Mouse (Mus musculus): ENCODE data around the gene Gm40193. TPM values are rescaled to one million over a fixed set of nuclear protein-coding genes. Genes with fewer than 3 reads are reported as not detected.
"Not testable (repeated sequence)": the region's sequence is repeated elsewhere in the genome, so short reads cannot be mapped to it uniquely, and the experiment has no call there.

Gene Gm40193
- not detected in 2 replicates for total RNA-seq (2017)

DNA sequence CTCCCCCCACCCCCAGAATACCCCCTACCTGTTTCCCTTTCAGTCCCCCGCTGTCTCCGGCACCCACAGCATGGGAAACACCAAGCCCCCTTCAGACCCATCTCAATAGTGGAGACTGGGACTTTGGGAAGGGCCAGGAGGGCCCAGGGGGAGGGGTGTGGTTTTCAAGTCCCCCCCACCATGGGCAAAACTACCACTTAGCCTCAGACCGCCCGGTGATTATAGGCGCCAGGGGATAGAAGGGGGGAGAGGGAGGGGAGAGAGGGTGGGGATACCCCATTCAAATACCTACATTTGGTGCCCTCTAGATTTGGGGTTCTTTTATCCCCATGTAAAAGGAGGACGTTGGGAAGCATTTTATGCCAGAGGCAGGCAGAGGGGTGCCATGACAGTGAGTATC, at the start of gene Gm40193:
Gm40193 (minus strand) TSS at position 101 of the 400 bp plus-strand sequence.
- ATAC-seq (ENCODE audit: extremely low read depth, insufficient number of reproducible peaks, low FRiP score, poor library complexity, severe bottlenecking) = no peak

DNA sequence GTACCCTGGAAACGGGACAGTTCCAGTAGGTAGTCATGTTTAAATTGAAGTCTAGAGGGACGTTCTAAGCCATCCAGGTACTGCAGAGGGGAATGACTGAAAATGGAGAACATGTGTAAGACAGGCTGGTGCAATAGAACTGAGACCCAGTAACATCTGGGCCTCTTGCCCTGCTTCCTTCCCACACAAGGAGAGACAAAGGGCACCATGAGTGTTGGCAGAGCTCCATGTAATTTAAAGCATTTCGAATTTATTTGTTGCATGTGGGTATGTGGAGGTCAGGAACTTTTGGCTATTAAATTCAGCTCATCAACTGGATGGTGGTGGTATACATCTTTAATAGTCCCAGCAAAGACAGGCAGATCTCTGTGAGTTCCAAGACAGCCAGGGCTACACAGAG, 49.5 kb upstream of the Gm40193 start:
- ATAC-seq (ENCODE audit: extremely low read depth, insufficient number of reproducible peaks, low FRiP score, poor library complexity, severe bottlenecking) = no peak

DNA sequence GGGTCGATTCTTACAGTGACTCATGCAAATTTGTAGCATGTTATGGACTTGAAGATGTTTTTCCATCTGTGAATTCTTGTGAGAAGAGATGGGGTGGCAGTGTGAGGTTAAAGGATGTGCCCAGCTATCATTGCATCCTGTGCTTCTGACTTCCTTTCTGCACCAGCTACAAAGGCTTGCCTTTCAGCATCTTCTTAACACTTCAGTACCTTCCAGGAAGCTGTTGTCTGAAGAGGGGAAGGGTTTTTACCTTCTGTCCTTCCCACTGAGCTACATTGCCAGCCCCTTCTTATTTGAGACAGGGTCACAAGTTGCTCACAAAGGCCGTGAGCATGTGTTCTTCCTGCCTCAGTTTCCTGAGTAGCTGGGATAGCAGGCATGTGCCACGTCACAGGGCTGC, 48.2 kb upstream of the Gm40193 start:
- ATAC-seq (ENCODE audit: extremely low read depth, insufficient number of reproducible peaks, low FRiP score, poor library complexity, severe bottlenecking) = peak; percentile 44

DNA sequence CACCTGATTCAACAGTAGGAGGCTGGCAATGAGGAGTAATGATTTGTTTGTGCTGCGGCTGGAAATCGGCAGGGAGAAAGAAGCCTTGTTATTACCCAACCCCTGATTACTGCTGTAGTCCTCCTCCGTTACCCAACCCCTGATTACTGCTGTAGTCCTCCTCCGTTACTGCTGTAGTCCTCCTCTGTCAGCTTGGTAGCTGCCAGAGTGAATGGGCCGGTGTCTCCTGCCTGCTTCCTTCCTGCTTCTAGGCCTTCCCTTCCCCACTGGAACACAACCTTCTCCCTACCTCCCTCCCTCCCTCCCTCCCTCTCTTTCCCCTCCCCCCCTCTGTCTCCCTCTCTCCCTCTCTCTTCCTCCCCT, 47.6 kb upstream of the Gm40193 start:
- no peak for ATAC-seq (ENCODE audit: extremely low read depth, insufficient number of reproducible peaks, low FRiP score, poor library complexity, severe bottlenecking)

DNA sequence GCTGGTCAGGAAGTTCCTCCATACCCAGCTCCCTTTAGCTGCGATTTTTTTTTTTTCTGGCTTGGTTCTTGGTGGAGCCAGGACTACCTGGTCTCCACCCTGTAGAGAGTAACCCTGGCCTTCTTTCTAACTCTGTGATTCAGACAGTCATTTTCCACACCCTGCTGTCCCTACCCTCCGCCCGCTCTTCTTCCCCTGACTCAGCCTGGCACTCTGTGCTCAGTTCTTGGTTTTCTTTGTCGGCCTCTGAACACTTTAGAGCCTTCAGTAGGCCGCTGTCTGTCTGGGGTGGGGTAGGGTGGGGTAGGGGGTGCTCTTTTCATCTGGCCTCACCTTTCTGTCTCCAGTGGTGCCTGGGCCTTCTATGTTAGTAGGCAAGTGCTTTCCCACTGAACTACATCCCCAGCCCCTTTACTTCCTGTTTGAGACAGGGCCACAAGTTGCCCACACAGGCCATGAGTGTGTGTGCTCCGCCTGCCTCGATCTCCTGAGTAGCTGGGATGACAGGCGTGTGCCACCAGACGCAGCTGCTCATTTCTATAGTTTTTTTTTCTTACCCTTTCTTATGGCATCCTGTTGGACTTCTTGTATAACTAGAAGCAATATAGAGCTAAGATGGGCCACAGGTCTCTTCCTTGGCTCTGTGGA, 47.1 kb upstream of the Gm40193 start:
- no peak for ATAC-seq (ENCODE audit: extremely low read depth, insufficient number of reproducible peaks, low FRiP score, poor library complexity, severe bottlenecking)

DNA sequence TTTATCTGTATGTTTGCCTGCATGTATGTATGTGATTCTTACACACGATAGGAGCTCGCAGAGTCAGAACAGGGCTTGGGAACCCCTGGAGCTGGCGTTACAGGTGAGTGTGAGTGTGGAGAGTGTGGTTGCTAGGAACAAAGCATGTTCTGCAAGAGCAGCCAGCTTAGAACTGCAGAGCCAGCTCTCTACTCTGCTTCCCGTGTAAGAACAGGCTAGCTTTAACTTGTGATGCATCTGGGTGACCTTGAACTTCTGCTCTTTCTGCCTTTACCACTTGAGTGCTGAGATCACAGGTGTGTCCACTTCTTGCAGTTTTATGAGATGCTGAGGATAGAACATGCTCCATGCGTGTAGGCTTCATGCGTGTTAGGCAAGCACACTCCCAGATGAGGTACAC, 46.2 kb upstream of the Gm40193 start:
- no peak for ATAC-seq (ENCODE audit: extremely low read depth, insufficient number of reproducible peaks, low FRiP score, poor library complexity, severe bottlenecking)

DNA sequence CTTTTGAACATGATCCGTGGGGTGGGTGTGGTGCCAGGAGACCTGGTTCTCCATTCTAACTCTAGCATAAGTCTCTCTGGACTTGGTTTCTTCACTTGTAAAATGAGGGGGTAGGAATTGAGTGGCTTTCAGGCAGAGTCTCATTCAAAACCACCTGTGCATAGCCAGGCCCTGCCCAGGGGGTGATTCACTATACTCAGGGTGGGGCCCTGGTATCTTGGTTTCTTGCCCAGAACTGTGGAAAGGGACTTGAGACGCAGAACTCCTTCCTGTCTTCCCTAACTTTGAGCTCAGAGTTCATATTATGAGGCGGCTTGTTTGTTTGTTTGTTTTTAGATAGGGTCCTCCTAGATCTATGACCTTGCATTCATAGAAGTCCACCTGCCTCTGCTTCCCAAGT, 44.5 kb upstream of the Gm40193 start:
- no peak for ATAC-seq (ENCODE audit: extremely low read depth, insufficient number of reproducible peaks, low FRiP score, poor library complexity, severe bottlenecking)

DNA sequence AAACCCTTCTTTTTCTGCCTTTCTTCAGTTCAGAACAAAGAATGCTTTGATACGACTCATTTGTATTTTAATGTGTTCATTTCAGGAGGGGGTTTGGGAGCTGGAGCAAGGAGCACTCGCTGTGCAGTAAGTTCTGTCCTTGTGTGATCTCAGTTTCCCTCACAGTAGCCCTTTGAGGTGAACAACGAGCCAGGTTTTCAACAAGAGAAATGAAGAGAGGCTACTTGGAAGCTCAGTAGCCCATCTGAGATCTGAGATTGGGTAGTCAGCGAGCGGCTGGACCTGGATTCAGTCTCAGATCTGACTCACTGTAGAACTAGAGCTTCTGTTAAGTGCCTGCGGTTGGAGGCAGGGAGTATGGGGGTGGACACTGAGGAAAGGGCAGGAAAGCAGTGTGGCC, 41.1 kb upstream of the Gm40193 start:
- no peak for ATAC-seq (ENCODE audit: extremely low read depth, insufficient number of reproducible peaks, low FRiP score, poor library complexity, severe bottlenecking)

- no peak for ATAC-seq (ENCODE audit: extremely low read depth, insufficient number of reproducible peaks, low FRiP score, poor library complexity, severe bottlenecking)
Observed at GRCm38 (mm10) chr11:70572348-70572902, 39.7 kb upstream of the Gm40193 start.

GRCm38 (mm10) chr11:70571641-70572040, 38.9 kb upstream of the Gm40193 start:
- no peak for ATAC-seq (ENCODE audit: extremely low read depth, insufficient number of reproducible peaks, low FRiP score, poor library complexity, severe bottlenecking)

GRCm38 (mm10) chr11:70570614-70571013, 37.9 kb upstream of the Gm40193 start:
- ATAC-seq (ENCODE audit: extremely low read depth, insufficient number of reproducible peaks, low FRiP score, poor library complexity, severe bottlenecking) = not testable (repeated sequence)

DNA sequence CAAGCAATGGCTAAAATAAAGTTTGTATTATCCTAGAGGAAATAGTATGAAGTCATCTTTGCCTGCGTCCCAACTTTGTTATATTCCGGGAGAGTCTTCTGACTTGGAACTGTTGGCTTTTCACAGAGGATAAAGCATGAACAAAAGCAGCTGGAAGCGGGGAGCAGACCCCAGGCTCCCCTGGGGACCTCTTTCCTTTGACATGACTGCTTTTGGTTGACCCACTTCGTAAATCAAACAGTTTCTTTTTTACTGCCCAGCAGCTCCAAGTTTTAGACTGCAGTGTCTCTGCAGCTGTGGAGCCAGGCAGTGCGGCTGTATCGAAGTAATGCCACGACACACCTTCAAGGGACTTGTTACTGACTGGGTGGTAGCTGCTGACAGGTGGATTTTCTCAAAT, 33.8 kb upstream of the Gm40193 start:
- ATAC-seq (ENCODE audit: extremely low read depth, insufficient number of reproducible peaks, low FRiP score, poor library complexity, severe bottlenecking) = no peak

DNA sequence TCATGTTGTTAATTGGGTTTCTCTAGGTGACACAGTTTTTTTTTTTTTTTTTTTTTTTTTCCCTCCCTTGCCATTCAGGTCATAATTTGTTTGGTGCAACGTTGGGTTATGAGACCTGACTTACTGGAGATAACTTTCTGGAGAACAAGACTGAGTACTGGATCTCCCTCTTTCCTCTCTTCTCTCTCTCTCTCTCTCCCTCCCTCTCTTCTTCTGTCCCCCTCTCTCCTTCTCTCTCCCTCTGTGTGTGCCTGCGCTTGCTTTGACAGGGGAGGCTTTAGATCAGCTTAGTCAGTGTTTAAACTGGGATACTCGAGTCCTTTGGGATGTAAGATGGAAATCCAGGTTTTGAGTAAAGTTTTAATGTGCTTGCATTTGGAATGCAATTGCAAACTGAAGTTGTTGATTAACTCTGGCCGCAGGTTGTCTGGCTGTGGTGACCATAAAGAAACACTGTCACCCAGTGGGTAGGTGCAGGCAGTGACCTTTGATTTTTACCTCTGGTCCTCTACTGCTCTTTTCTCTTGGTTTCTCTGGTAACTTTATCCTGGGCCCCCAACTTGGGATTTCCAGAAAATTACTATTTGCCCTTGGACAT, 31.6 kb upstream of the Gm40193 start:
- no peak for ATAC-seq (ENCODE audit: extremely low read depth, insufficient number of reproducible peaks, low FRiP score, poor library complexity, severe bottlenecking)

GRCm38 (mm10) chr11:70563470-70564275, 30.9 kb upstream of the Gm40193 start:
- ATAC-seq (ENCODE audit: extremely low read depth, insufficient number of reproducible peaks, low FRiP score, poor library complexity, severe bottlenecking) = no peak

- no peak; the same call in 1 of the 2 replicates for ATAC-seq (ENCODE audit: extremely low read depth, insufficient number of reproducible peaks, low FRiP score, poor library complexity, severe bottlenecking)
Observed at GRCm38 (mm10) chr11:70562995-70563469, 30.3 kb upstream of the Gm40193 start.

GRCm38 (mm10) chr11:70562287-70562994, 29.7 kb upstream of the Gm40193 start, which contains the start of gene Mink1:
Gene Mink1, plus strand, starts transcription at chr11:70562881.
- peak; percentile 35 for ATAC-seq (ENCODE audit: extremely low read depth, insufficient number of reproducible peaks, low FRiP score, poor library complexity, severe bottlenecking)

DNA sequence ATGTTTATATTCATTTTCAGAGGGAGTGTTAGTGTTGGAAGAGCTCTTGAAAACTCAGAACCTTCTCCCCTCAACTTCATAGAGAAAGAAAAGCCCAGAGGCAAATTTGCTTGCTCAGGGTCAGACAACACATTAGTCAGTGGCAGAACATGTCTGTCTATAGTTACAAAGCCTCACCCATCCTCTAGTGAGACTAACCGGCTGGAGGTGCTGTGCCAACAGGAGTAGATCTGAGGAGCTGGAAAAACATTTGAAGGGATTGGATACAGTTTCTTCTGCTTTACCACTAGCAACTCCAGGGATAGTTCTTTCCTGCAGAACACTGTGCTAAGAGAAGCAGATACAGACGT, 29.2 kb upstream of the Gm40193 start:
- no peak for ATAC-seq (ENCODE audit: extremely low read depth, insufficient number of reproducible peaks, low FRiP score, poor library complexity, severe bottlenecking)

DNA sequence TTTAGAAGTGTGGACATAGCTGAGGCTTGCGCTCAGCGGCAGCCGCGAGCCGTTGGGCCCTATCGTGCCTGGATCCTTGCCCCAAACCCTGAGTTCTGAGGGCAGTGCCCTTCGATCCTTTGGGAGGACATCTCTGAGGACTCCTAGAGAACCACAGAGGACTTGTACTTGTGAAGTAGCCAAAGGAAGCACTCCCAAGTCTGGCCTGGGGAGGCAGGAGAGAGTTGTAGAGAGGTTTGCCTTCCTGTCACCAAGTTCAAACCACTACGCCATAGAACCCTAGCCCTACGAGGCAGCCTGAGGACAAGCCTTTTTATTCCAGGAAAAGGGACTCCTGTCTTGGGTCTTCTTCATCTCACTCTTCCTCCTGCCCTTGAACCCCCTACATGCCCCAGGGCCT, 24.8 kb upstream of the Gm40193 start:
- no peak for ATAC-seq (ENCODE audit: extremely low read depth, insufficient number of reproducible peaks, low FRiP score, poor library complexity, severe bottlenecking)

- no peak for ATAC-seq (ENCODE audit: extremely low read depth, insufficient number of reproducible peaks, low FRiP score, poor library complexity, severe bottlenecking)
Observed at GRCm38 (mm10) chr11:70553940-70554339, 21.2 kb upstream of the Gm40193 start.
